Mouse (Mus musculus) mouse embryonic stem cell (cell line): ENCODE measurements at regions not wholly inside any gene's neighbourhood (a gene's known extent, or its start where the extent isn't known, plus 50 kb on each side); places are given as distances from the start of the nearest gene placed in this dataset.

Experiments
- in situ Hi-C, 2 experiments: fragments of 300-500 bp; cut with MboI; formaldehyde crosslinking; loops; 1 replicate in 1 of 2; 3 replicates in 1 of 2; pipeline ENCODE4 v1.14.3; 2019 to 2020; ENCODE audit warnings: low sequenced_read_pairs in 2 of 2, low pct_unique_long_range_greater_than_20kb in 1 of 2, mixed read lengths in 1 of 2; ENCODE audit not compliant: unreplicated experiment in 1 of 2

- in situ Hi-C loops = no loop called here
These were observed 220.5 kb upstream of the Gm15217 start for GRCm38 (mm10) chr14:46158741-46159140.

- in situ Hi-C loops = no loop called here
These were observed 206.9 kb upstream of the Gm15217 start for GRCm38 (mm10) chr14:46172181-46172874.

GRCm38 (mm10) chr14:46172875-46173324 is 206.3 kb upstream of the Gm15217 start:
- in situ Hi-C loops = no loop called here

- in situ Hi-C loops = no loop called here
These were observed 204.8 kb upstream of the Gm15217 start for GRCm38 (mm10) chr14:46174386-46174785.

DNA sequence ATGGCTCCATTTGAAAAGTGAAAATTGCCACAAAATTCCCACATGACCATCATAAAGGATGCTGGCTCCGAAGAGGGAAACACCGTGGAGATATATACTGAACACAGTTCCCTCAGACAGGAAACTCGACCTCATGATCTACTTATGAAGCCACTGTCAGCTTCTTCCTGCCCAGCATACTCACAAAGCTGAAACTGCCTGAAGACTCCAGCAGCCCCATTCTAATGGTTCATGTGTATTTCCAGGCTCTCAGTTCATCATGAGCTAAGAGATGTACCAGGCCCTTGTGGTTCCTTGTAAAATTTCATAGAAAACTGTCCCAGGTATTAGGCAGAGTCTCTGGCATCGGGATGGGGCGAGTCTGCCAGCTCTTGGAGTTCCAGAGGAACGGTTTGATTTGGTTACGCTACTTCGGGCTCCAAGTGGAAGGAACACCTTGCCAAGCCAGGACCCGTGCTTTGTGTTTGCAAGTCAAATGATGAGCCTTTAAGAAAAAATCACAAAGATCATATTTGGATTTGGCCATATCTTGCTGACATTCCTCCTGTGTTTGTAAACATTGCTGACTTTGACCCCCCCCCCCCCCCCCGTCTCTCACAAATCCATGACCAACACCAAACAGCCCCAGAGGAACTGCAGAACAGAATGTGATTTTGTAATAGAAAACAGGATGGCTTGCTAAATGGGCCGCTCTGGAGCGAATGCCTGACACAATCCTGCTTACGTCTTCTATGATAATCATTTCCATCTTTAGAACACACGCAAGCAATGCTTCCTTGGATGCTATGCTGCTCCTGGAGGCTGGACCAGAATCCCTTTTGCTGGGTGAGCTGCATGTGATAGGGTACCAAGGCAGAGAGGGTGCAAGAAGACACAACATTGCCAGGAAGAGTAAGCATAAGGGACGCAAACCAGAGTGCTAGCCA is 203.7 kb upstream of the Gm15217 start:
- in situ Hi-C loops = no loop called here

- in situ Hi-C loops = no loop called here
These were observed 200.2 kb upstream of the Gm15217 start for GRCm38 (mm10) chr14:46179024-46179423.

GRCm38 (mm10) chr14:46191639-46192399 is 187.4 kb upstream of the Gm15217 start:
- in situ Hi-C loops = no loop called here

DNA sequence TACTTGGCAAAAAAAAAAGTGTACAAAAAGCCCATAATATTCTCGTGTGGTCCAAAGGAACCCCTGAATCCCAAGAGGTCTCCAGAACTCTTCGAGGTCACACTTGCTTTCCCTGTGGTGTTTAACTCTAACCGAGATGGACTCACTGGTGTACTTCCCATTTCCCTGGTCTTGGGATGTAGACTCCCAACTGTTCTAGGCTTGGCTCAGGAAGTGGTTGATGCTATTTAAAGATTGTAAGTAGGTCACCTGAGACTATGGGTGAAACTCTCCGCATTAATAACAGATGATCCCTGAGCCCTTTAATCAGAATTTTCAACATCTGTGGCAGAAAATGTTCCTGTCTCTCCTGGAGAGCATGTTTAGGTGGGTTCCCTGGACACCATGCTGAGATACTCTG is 185.6 kb upstream of the Gm15217 start:
- in situ Hi-C loops = no loop called here

DNA sequence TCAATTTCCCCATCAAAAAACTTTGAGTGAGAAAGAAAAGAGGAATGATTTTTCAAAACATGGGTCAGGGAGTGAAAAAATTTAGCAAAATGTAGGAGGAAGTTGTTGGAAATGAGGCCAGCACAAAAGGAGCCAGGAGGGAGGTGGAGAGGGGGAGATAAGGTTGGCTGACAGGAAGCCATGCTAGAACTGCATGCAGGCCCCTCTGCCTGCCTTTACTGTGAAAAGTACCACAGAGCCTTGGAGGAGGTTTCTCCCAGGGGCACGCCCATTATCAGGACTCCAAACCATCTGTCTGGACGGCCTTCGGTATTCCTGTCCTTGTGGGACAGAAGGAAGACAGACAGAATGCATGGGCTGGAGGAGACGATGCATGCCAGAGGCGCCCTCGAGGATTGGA is 183.3 kb upstream of the Gm15217 start:
- in situ Hi-C loops = no loop called here

- in situ Hi-C loops = no loop called here
These were observed 176.4 kb upstream of the Gm15217 start for GRCm38 (mm10) chr14:46202818-46203217.

DNA sequence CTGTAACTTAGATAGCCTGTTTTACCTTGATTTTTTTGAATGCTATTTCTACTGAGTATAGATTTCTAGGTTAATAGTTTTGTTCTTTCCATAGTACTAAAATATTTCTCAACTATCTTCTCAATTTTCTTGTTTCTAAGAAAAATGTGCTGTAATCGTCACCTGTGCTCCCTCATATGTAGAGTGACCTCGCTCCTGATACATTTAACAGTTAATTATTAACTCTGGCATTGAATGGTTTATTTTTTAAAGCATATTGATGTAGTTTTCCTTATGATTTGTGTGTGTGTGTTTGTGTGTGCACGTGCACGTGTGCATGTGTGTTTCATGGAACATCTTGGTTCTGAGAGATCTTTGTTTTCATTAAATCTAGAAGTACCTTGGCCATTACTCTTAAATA is 158.7 kb upstream of the Gm15217 start:
- in situ Hi-C loops = no loop called here

- in situ Hi-C loops = no loop called here
These were observed 157.1 kb upstream of the Gm15217 start for GRCm38 (mm10) chr14:46221897-46222669.

DNA sequence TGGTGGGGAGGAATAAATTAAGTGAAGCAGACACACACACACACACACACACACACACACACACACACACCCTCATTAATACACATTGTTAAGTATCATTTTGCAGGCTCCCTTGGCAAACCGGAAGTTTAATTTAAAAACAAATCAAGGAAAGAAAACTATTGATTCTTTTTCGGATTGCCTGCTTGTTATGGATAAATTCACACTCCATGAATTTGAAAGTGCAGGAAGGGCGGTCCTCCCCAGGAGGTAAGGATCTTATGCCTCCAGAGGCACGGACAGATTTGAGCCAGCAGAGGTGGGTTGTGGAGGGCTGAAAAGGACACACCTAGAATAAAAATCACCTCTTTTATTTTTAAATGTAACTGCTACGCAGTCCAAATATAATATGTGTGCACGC is 156.2 kb upstream of the Gm15217 start:
- in situ Hi-C loops = no loop called here

- in situ Hi-C loops = no loop called here
These were observed 154.7 kb upstream of the Gm15217 start for GRCm38 (mm10) chr14:46224421-46224950.

DNA sequence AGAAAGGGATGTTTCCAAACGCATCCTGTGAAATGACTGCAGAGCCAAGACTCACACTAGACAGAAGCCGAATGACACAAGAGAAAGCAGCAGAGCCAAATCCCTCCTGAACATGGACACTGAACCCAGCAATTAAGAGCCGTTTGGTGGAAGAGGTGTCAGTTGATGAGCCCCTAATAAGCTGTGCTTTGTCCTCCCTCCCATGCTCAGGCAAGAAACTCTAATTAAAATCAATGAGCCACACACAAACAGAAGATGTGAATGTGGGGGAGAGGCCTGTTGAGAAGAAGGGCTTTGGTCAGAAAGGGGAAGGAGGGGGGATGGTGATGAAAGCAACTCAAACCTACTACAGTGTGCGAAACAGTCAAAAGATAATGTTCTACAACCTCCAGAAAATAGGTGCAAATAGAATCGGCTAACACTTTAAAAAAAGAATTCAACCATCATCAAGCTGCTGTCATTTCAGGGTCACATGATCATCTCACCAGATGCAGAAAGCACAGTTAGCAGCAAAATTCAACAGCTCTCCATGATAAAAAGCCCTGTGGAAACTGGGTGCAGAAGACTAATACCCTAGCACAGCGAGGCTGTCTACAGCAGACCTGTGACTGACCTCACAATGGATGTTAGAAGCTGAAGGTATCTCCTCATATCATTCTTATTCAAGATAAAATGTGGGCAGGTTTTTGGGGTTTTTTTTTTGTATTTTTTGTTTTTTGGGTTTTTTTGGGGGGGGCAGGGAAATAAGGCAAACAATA is 153.2 kb upstream of the Gm15217 start:
- in situ Hi-C loops = no loop called here

DNA sequence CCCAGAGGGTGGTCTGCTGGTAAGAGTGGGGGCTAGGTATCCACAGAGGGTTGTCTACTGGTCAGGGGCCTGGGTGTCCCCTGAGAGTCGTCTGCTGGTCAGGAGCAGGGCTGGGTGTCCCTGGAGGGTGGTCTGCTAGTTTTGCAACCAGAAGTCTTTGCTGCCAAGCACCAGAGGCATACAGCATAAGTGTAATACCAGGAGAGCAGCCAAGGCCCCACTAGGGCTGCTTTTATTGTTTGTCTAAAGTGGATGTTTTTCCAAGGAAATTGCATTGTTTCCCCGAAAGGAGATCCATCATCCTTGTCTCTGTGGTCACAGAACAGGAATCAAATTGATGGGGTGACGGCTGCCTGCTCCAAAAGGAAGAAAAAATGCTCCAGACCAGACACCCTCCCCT is 145.2 kb upstream of the Gm15217 start:
- in situ Hi-C loops = no loop called here

GRCm38 (mm10) chr14:46234835-46235234 is 144.4 kb upstream of the Gm15217 start:
- in situ Hi-C loops = no loop called here
